In genomic region chr2:128123921-128124683, GRCm38 (mm10) we compare ENCODE assay signal across 9 mouse cellular contexts. TPM values are rescaled to one million over a fixed set of nuclear protein-coding genes. Genes with fewer than 3 reads are reported as not detected.
DNase-seq lines count a peak whose midpoint lies in the region; ATAC-seq and TF ChIP-seq lines count a peak whose summit lies in the region.
"Had no signal": no experiment of that assay in that cellular context is flagged by ENCODE, and none has a peak within 500 bp of the region (broad histone marks: within the 10 kb centered on the region; RNA-seq: fewer than 3 reads in every experiment).

No protein-coding gene starts in this region.

- WGBS in forebrain, embryonic 16.5 days = 3% methylated on average over 23 of the region's 23 CpGs
- 2% methylated on average over 23 of the region's 23 CpGs for WGBS in midbrain, embryonic 13.5 days

- peaks cover 6% of the 10 kb centered on the region for H3K36me3 ChIP-seq in ES-E14 (ENCODE audit: control insufficient read depth, insufficient read depth, low read length, poor library complexity, severe bottlenecking)
- no peaks in the 10 kb centered on the region for H3K36me3 ChIP-seq in forebrain, embryonic 16.5 days (ENCODE audit: control insufficient read depth, insufficient read depth)
- H3K36me3 ChIP-seq in midbrain, embryonic 13.5 days = no peaks in the 10 kb centered on the region

- peak overlapping the region; percentile 41 for H3K4me2 ChIP-seq in forebrain, embryonic 16.5 days (ENCODE audit: low read length)
- peak overlapping the region; percentile 99 for H3K4me2 ChIP-seq in midbrain, embryonic 13.5 days (replicated peaks)

- peak overlapping the region; percentile 62 for H3K4me3 ChIP-seq in gastrocnemius, adult 2 months
- peak overlapping the region; percentile 31 to 74; a peak in 3 of 4 replicates for H3K4me3 ChIP-seq in ES-E14 (ENCODE audit: insufficient read depth in 1 of 2, low read depth in 1 of 2, low read length in 2 of 2, poor library complexity in 1 of 2, severe bottlenecking in 1 of 2)
- peak overlapping the region; percentile 22 for H3K4me3 ChIP-seq in forebrain, embryonic 16.5 days (replicated peaks; ENCODE audit: low read length)
- peak overlapping the region; percentile 59 for H3K4me3 ChIP-seq in midbrain, embryonic 13.5 days (replicated peaks)

- in situ Hi-C loops in ES-E14 (cut with MboI; ENCODE audit: low sequenced_read_pairs in 2 of 2, unreplicated experiment in 2 of 2) = loop anchor here in 1 of 2 experiments (10.0 kb wide), 1 partner anchor 271 kb away; no protein-coding TSS in a partner anchor

- no peak for TF ChIP-seq CTCF in gastrocnemius, adult 2 months (IDR thresholded peaks at IDR 0.05)

- H3K27me3 ChIP-seq in forebrain, embryonic 16.5 days (replicated peaks; ENCODE audit: control insufficient read depth, insufficient read depth, low read length) = peaks cover 35% of the 10 kb centered on the region
- peaks cover 47% of the 10 kb centered on the region for H3K27me3 ChIP-seq in midbrain, embryonic 13.5 days

- peak overlapping the region; percentile 31; the same call in 1 of the 2 replicates for H3K27ac ChIP-seq in gastrocnemius, adult 2 months
- no peak overlapping the region for H3K27ac ChIP-seq in ES-E14 (ENCODE audit: insufficient read depth, low read depth, low read length, poor library complexity, severe bottlenecking)
- H3K27ac ChIP-seq in forebrain, embryonic 16.5 days (ENCODE audit: low read length) = no peak overlapping the region
- H3K27ac ChIP-seq in midbrain, embryonic 13.5 days = no peak overlapping the region

- H3K9me3 ChIP-seq in ES-E14 (ENCODE audit: control insufficient read depth, insufficient read depth, low read depth, low read length) = no peaks in the 10 kb centered on the region
- no peaks in the 10 kb centered on the region for H3K9me3 ChIP-seq in forebrain, embryonic 16.5 days (ENCODE audit: control insufficient read depth, low read length)
- no peaks in the 10 kb centered on the region for H3K9me3 ChIP-seq in midbrain, embryonic 13.5 days
- H3K9me3 ChIP-seq: G1E had no signal

- no peak for DNase-seq in gastrocnemius, adult 2 months
- no peak for DNase-seq in gastrocnemius, adult 18-20 months (ENCODE audit: low spot score)
- DNase-seq in ES-E14 (ENCODE audit: low read depth, low spot score) = no peak
- peak; percentile 17 to 42 for DNase-seq in kidney, postnatal 25 days

- H3K9ac ChIP-seq in ES-E14 (ENCODE audit: insufficient read depth, low read depth, low read length, poor library complexity, severe bottlenecking) = peak overlapping the region; percentile 17; the same call in 1 of the 2 replicates
- H3K9ac ChIP-seq in forebrain, embryonic 16.5 days (replicated peaks; ENCODE audit: low read depth, low read length) = no peak overlapping the region
- H3K9ac ChIP-seq in midbrain, embryonic 13.5 days (replicated peaks) = peak overlapping the region; percentile 33; the same call in 1 of the 2 replicates

- intact Hi-C loops in gastrocnemius, adult 2 months (cut with DNase I) = loop anchor here (5.0 kb wide), 1 partner anchor 448 kb away; no protein-coding TSS in a partner anchor

- no peak for ATAC-seq in forebrain, embryonic 16.5 days
- no peak for ATAC-seq in midbrain, embryonic 13.5 days
- no peak for ATAC-seq in granulocyte monocyte progenitor cell, adult 5-6 weeks (replicated peaks; ENCODE audit: poor library complexity, severe bottlenecking)
- ATAC-seq in erythroid progenitor cell, adult 5-6 weeks (replicated peaks; ENCODE audit: low FRiP score, poor library complexity, severe bottlenecking) = no peak

- H3K4me1 ChIP-seq in ES-E14 (ENCODE audit: control insufficient read depth in 2 of 2, insufficient read depth in 2 of 2, low read length in 2 of 2, poor library complexity in 1 of 2) = peaks cover 0 to 11% of the 10 kb centered on the region in 2 experiments; a peak in 3 of 4 replicates
- H3K4me1 ChIP-seq in forebrain, embryonic 16.5 days (replicated peaks; ENCODE audit: control insufficient read depth, insufficient read depth, low read length) = peaks cover 45% of the 10 kb centered on the region
- peaks cover 54% of the 10 kb centered on the region for H3K4me1 ChIP-seq in midbrain, embryonic 13.5 days (replicated peaks)

TF ChIP-seq in ES-E14, 5 proteins besides CTCF, POLR2A, EP300 and RAD21:
- TF ChIP-seq ZC3H11A (IDR thresholded peaks at IDR 0.05; ENCODE audit: borderline replicate concordance, low read depth, low read length) (no peak), ZNF384 (IDR thresholded peaks at IDR 0.05; ENCODE audit: low read depth, low read length) (no peak), MAFK (IDR thresholded peaks at IDR 0.05; ENCODE audit: insufficient read depth, low read depth, low read length) (no peak), CHD2 (IDR thresholded peaks at IDR 0.05; ENCODE audit: low read depth, low read length) (no peak), HCFC1 (IDR thresholded peaks at IDR 0.05; ENCODE audit: borderline replicate concordance, insufficient read depth, low read length) (no peak)

RNA-seq across cellular contexts. Expression of gene Bcl2l11, which starts 1.7 kb away (rescaled TPM):
- 1 to 10 TPM; 5.1 to 9.0 TPM for total RNA-seq in gastrocnemius, adult 2 months (2021)
- total RNA-seq in gastrocnemius, adult 18-20 months (2021) = 1 to 10 TPM; 5.4 to 9.9 TPM
- 23.6 and 29.4 TPM in 2 replicates for total RNA-seq in ES-E14 (2012; rRNA removed)
- polyA plus RNA-seq in forebrain, embryonic 16.5 days (2015; fragmentation: Nextera tagmentation; extraction: Ambion mirVana) = 8.8 and 10.1 TPM in 2 replicates
- polyA plus RNA-seq in midbrain, embryonic 13.5 days (2015; fragmentation: Nextera tagmentation; extraction: Ambion mirVana) = 10.6 and 13.3 TPM in 2 replicates
- 13.1 and 14.4 TPM in 2 replicates for total RNA-seq in granulocyte monocyte progenitor cell, adult 5-6 weeks (2014; fragmentation: Nextera tagmentation)
- total RNA-seq in granulocyte monocyte progenitor cell, adult 5-6 weeks (2017) = 12.1 and 13.4 TPM in 2 replicates
- 6.7 and 13.7 TPM in 2 replicates for total RNA-seq in erythroid progenitor cell, adult 5-6 weeks (2015; ENCODE audit: low replicate concordance)
- 17.2 and 20.7 TPM in 2 replicates for total RNA-seq in erythroid progenitor cell, adult 5-6 weeks (2017; ENCODE audit: low replicate concordance)

Comparison
In these comparisons a context has a peak if more than half of its experiments do, and no peak if none do; other contexts are left out.
1. DNase-seq: peak in kidney, postnatal 25 days (2 of 2); none in gastrocnemius, adult 2 months (single experiment), gastrocnemius, adult 18-20 months (single experiment) and ES-E14 (single experiment).
2. Peak in every context shown above with its lines, with median percentiles within 50 percentile points of each other: H3K4me3 ChIP-seq.